Mouse (Mus musculus) cerebellum, adult 2 months (tissue): ENCODE measurements at regions not wholly inside any gene's neighbourhood (a gene's known extent, or its start where the extent isn't known, plus 50 kb on each side); places are given as distances from the start of the nearest gene placed in this dataset.

Source experiments
- CTCF ChIP-seq: fragments of 200-500 bp; IDR thresholded peaks from 2 replicates; pipeline ENCODE4 v1.5.1; 2011; ENCODE audit warnings: low read depth, mild to moderate bottlenecking, control low read depth, low read length, moderate library complexity, borderline replicate concordance; ENCODE audit not compliant: insufficient read depth
- POLR2A ChIP-seq: fragments of 200-500 bp; IDR thresholded peaks from 2 replicates; pipeline ENCODE4 v1.6.1; 2011; ENCODE audit warnings: low read length, control low read depth, borderline replicate concordance; ENCODE audit not compliant: insufficient read depth

- TF ChIP-seq CTCF (no peak), POLR2A (no peak)
Observed at GRCm38 (mm10) chr4:153313961-153314360, 168.7 kb downstream of the Ajap1 start.
